Mouse (Mus musculus) megakaryocyte, embryonic 14.5 days (primary cell): Measurements from ENCODE around the gene Rhobtb1.

Source experiments
- FLI1 ChIP-seq: IDR thresholded peaks from 2 replicates; pipeline ENCODE4 v1.6.1; 2012; ENCODE audit warnings: low read length, inconsistent platforms, mixed read lengths
- GATA1 ChIP-seq: IDR thresholded peaks from 3 replicates; pipeline ENCODE4 v1.6.1; 2012; ENCODE audit warnings: mixed read lengths, low read length, inconsistent platforms, borderline replicate concordance

GRCm38 (mm10) chr10:69151045-69151444 lies at the start of gene Rhobtb1:
- TF ChIP-seq GATA1 (no peak), FLI1 (no peak)
